Mouse (Mus musculus) midbrain, embryonic 10.5 days (tissue): ENCODE data around the gene Psmc6. TPM values are rescaled to one million over a fixed set of nuclear protein-coding genes. Genes with fewer than 3 reads are reported as not detected.

Experiments used
- DNase-seq: peaks from one replicate; pipeline ENCODE4 v3.0.0-alpha.2; 2017; ENCODE audit warnings: low spot score
- H3K27ac ChIP-seq: fragments of 300-500 bp; sonication (generic); replicated peaks from 2 replicates; pipeline ENCODE4 v1.5.1; 2016; ENCODE audit warnings: mild to moderate bottlenecking
- H3K27me3 ChIP-seq: fragments of 300-500 bp; sonication (generic); 2 replicates; pipeline ENCODE4 v1.6.1; 2016; ENCODE audit warnings: low read depth, mild to moderate bottlenecking; ENCODE audit not compliant: poor library complexity, severe bottlenecking
- H3K36me3 ChIP-seq: fragments of 300-500 bp; sonication (generic); 2 replicates; pipeline ENCODE4 v1.6.1; 2016; ENCODE audit warnings: mild to moderate bottlenecking, moderate library complexity
- H3K4me1 ChIP-seq: fragments of 300-500 bp; sonication (generic); 2 replicates; pipeline ENCODE4 v1.6.1; 2016
- H3K4me3 ChIP-seq: fragments of 300-500 bp; sonication (generic); 2 replicates; pipeline ENCODE4 v1.5.1; 2016; ENCODE audit warnings: mild to moderate bottlenecking, moderate library complexity
- H3K9me3 ChIP-seq: fragments of 300-500 bp; sonication (generic); replicated peaks from 2 replicates; pipeline ENCODE4 v1.6.1; 2016; ENCODE audit warnings: mild to moderate bottlenecking
- WGBS: fragments of 180-500 bp; shearing (Covaris S2); methylation state at CpG from one replicate; pipeline ENCODE4 v1.1.7; 2016; 5-methylcytosine and 5-hydroxymethylcytosine counted together
- polyA plus RNA-seq: library from polyadenylated mRNA; unstranded; fragments of >200 nt; fragmentation: Nextera tagmentation; extraction: Ambion mirVana; gene quantifications from 2 replicates; pipeline ENCODE4 v1.2.1, GENCODE M21; 2016

Psmc6 gene
- polyA plus RNA-seq, 1 experiment from 2014 or later, result 210 TPM

GRCm38 (mm10) chr14:45319237-45319610, 10.4 kb upstream of the Psmc6 start:
- H3K9me3 ChIP-seq, result no peaks in the 10 kb centered on the region
- peak overlapping the region; percentile 94 for H3K4me3 ChIP-seq
- 78% methylated on average over 3 of the region's 3 CpGs for WGBS
- peaks cover 15% of the 10 kb centered on the region for H3K4me1 ChIP-seq
- no peaks in the 10 kb centered on the region for H3K36me3 ChIP-seq
- 0 out of 2 replicates have a peak, but pooled peaks cover 5% of the 10 kb centered on the region for H3K27me3 ChIP-seq
- no peak for DNase-seq
- peak overlapping the region; percentile 98; the same call in 1 of the 2 replicates for H3K27ac ChIP-seq

GRCm38 (mm10) chr14:45320111-45320510, 9.5 kb upstream of the Psmc6 start:
- no peak overlapping the region for H3K27ac ChIP-seq
- DNase-seq, result no peak
- 83% methylated on average over 4 of the region's 4 CpGs for WGBS
- peaks cover 15% of the 10 kb centered on the region for H3K4me1 ChIP-seq
- no peaks in the 10 kb centered on the region for H3K36me3 ChIP-seq
- no peak overlapping the region for H3K4me3 ChIP-seq
- no peaks in the 10 kb centered on the region for H3K9me3 ChIP-seq
- 0 out of 2 replicates have a peak, but pooled peaks cover 5% of the 10 kb centered on the region for H3K27me3 ChIP-seq

- H3K36me3 ChIP-seq, result no peaks in the 10 kb centered on the region
Observed at GRCm38 (mm10) chr14:45321067-45321466, 8.5 kb upstream of the Psmc6 start.

GRCm38 (mm10) chr14:45321622-45322021, 8.0 kb upstream of the Psmc6 start:
- 82% methylated on average over 5 of the region's 5 CpGs for WGBS
- H3K9me3 ChIP-seq, result no peaks in the 10 kb centered on the region
- no peaks in the 10 kb centered on the region for H3K36me3 ChIP-seq
- no peak overlapping the region for H3K4me3 ChIP-seq
- DNase-seq, result no peak
- H3K27ac ChIP-seq, result no peak overlapping the region
- peaks cover 10% of the 10 kb centered on the region for H3K4me1 ChIP-seq
- 0 out of 2 replicates have a peak, but pooled peaks cover 5% of the 10 kb centered on the region for H3K27me3 ChIP-seq

More at GRCm38 (mm10) chr14:45321067-45321466, 8.5 kb upstream of the Psmc6 start:
- WGBS, result 84% methylated on average over 3 of the region's 3 CpGs
- H3K9me3 ChIP-seq, result no peaks in the 10 kb centered on the region
- H3K27ac ChIP-seq, result no peak overlapping the region
- H3K4me3 ChIP-seq, result no peak overlapping the region
- H3K27me3 ChIP-seq, result 0 out of 2 replicates have a peak, but pooled peaks cover 5% of the 10 kb centered on the region
- H3K4me1 ChIP-seq, result peaks cover 14% of the 10 kb centered on the region
- DNase-seq, result no peak

- WGBS, result 83% methylated on average over 2 of the region's 2 CpGs
- H3K36me3 ChIP-seq, result no peaks in the 10 kb centered on the region
Observed at GRCm38 (mm10) chr14:45322450-45322849, 7.1 kb upstream of the Psmc6 start.

GRCm38 (mm10) chr14:45323320-45323719, 6.3 kb upstream of the Psmc6 start:
- no peaks in the 10 kb centered on the region for H3K9me3 ChIP-seq
- 0 out of 2 replicates have a peak, but pooled peaks cover 5% of the 10 kb centered on the region for H3K27me3 ChIP-seq
- no peaks in the 10 kb centered on the region for H3K36me3 ChIP-seq
- WGBS, result 89% methylated on average over 3 of the region's 3 CpGs
- no peak overlapping the region for H3K4me3 ChIP-seq
- no peaks in the 10 kb centered on the region; the same call in 1 of the 2 replicates for H3K4me1 ChIP-seq
- DNase-seq, result no peak
- no peak overlapping the region for H3K27ac ChIP-seq

More at GRCm38 (mm10) chr14:45322450-45322849, 7.1 kb upstream of the Psmc6 start:
- DNase-seq, result no peak
- Histone ChIP-seq H3K4me3 (no peak overlapping the region), H3K27ac (no peak overlapping the region), H3K27me3 (0 out of 2 replicates have a peak, but pooled peaks cover 5% of the 10 kb centered on the region), H3K4me1 (peaks cover 5% of the 10 kb centered on the region), H3K9me3 (no peaks in the 10 kb centered on the region)

- H3K4me1 ChIP-seq, result no peaks in the 10 kb centered on the region
- no peak overlapping the region for H3K27ac ChIP-seq
- H3K9me3 ChIP-seq, result no peaks in the 10 kb centered on the region
- H3K27me3 ChIP-seq, result 0 out of 2 replicates have a peak, but pooled peaks cover under 1% of the 10 kb centered on the region
- H3K4me3 ChIP-seq, result no peak overlapping the region
- DNase-seq, result no peak
- H3K36me3 ChIP-seq, result no peaks in the 10 kb centered on the region
Observed at GRCm38 (mm10) chr14:45325471-45325870, 4.1 kb upstream of the Psmc6 start.

- no peak for DNase-seq
- H3K4me3 ChIP-seq, result no peak overlapping the region
- 89% methylated on average over 4 of the region's 4 CpGs for WGBS
- peaks cover 11% of the 10 kb centered on the region for H3K4me1 ChIP-seq
- H3K27ac ChIP-seq, result no peak overlapping the region
- H3K27me3 ChIP-seq, result no peaks in the 10 kb centered on the region
- no peaks in the 10 kb centered on the region for H3K9me3 ChIP-seq
- H3K36me3 ChIP-seq, result peaks cover 23% of the 10 kb centered on the region
Observed at GRCm38 (mm10) chr14:45328072-45328713, 1.4 kb upstream of the Psmc6 start.

GRCm38 (mm10) chr14:45329018-45329588, 485 bp upstream of the Psmc6 start:
- DNase-seq, result no peak
- peaks cover 32% of the 10 kb centered on the region for H3K36me3 ChIP-seq
- WGBS, result 15% methylated on average over 8 of the region's 8 CpGs
- peaks cover 11% of the 10 kb centered on the region for H3K4me1 ChIP-seq
- peak overlapping the region; percentile 74 for H3K4me3 ChIP-seq
- H3K27ac ChIP-seq, result peak overlapping the region; percentile 97
- no peaks in the 10 kb centered on the region for H3K9me3 ChIP-seq
- no peaks in the 10 kb centered on the region for H3K27me3 ChIP-seq

- under 1% methylated on average over 80 of the region's 93 CpGs for WGBS
Observed at GRCm38 (mm10) chr14:45350931-45351859, 21.6 kb downstream of the Psmc6 start, which contains the start of gene Styx. Gene Styx, plus strand, starts transcription at chr14:45351093.

GRCm38 (mm10) chr14:45364211-45365195, 34.9 kb downstream of the Psmc6 start:
- Histone ChIP-seq H3K4me1 (peaks cover 11% of the 10 kb centered on the region), H3K9me3 (peaks cover 2% of the 10 kb centered on the region; the same call in 1 of the 2 replicates), H3K27ac (peak overlapping the region; percentile 28; the same call in 1 of the 2 replicates), H3K27me3 (no peaks in the 10 kb centered on the region), H3K4me3 (no peak overlapping the region), H3K36me3 (peaks cover 41% of the 10 kb centered on the region)
- no peak for DNase-seq
- 81% methylated on average over 16 of the region's 16 CpGs for WGBS

More at GRCm38 (mm10) chr14:45350931-45351859, 21.6 kb downstream of the Psmc6 start, which contains the start of gene Styx:
- Histone ChIP-seq H3K4me3 (peak within 1 kb of the TSS; percentile 81), H3K36me3 (peaks cover 37% of the 10 kb centered on the region), H3K4me1 (peaks cover 9% of the 10 kb centered on the region), H3K9me3 (no peaks in the 10 kb centered on the region), H3K27ac (peak within 1 kb of the TSS; percentile 89), H3K27me3 (no peaks in the 10 kb centered on the region)
- DNase-seq, result peak; percentile 97
